Mouse (Mus musculus) stomach, embryonic 15.5 days (tissue): ENCODE measurements around the gene Zmynd8. TPM values are rescaled to one million over a fixed set of nuclear protein-coding genes. Genes with fewer than 3 reads are reported as not detected.

ENCODE experiments used
- ATAC-seq: fragments of 200-750 bp; cut with Nextera tagmentation; 2 replicates; pipeline ENCODE4 v1.8.0; 2017; ENCODE audit warnings: low read depth, moderate number of reproducible peaks, moderate TSS enrichment; ENCODE audit not compliant: insufficient read depth, low FRiP score
- H3K27ac ChIP-seq: fragments of 300-500 bp; sonication (generic); 2 replicates; pipeline ENCODE4 v1.5.1; 2015; ENCODE audit warnings: mild to moderate bottlenecking, inconsistent platforms
- H3K27me3 ChIP-seq: fragments of 300-500 bp; sonication (generic); replicated peaks from 2 replicates; pipeline ENCODE4 v1.6.1; 2015; ENCODE audit warnings: inconsistent platforms
- H3K36me3 ChIP-seq: fragments of 300-500 bp; sonication (generic); 2 replicates; pipeline ENCODE4 v1.6.1; 2015; ENCODE audit warnings: inconsistent platforms
- H3K4me1 ChIP-seq: fragments of 300-500 bp; sonication (generic); 2 replicates; pipeline ENCODE4 v1.6.1; 2015; ENCODE audit warnings: inconsistent platforms
- H3K4me2 ChIP-seq: fragments of 300-500 bp; sonication (generic); 2 replicates; pipeline ENCODE4 v1.6.1; 2015; ENCODE audit warnings: mild to moderate bottlenecking, inconsistent platforms
- H3K4me3 ChIP-seq: fragments of 300-500 bp; sonication (generic); replicated peaks from 2 replicates; pipeline ENCODE4 v1.5.1; 2015; ENCODE audit warnings: inconsistent platforms
- H3K9ac ChIP-seq: fragments of 300-500 bp; sonication (generic); 2 replicates; pipeline ENCODE4 v1.6.1; 2015; ENCODE audit warnings: inconsistent platforms
- H3K9me3 ChIP-seq: fragments of 300-500 bp; sonication (generic); 2 replicates; pipeline ENCODE4 v1.6.1; 2016; ENCODE audit warnings: inconsistent platforms
- WGBS: fragments of 180-500 bp; shearing (Covaris S2); methylation state at CpG from one replicate; pipeline ENCODE4 v1.1.7; 2015; 5-methylcytosine and 5-hydroxymethylcytosine counted together
- polyA plus RNA-seq: library from polyadenylated mRNA; unstranded; fragments of >200 nt; fragmentation: Nextera tagmentation; extraction: Ambion mirVana; gene quantifications from 2 replicates; pipeline ENCODE4 v1.2.1, GENCODE M21; 2015

Gene Zmynd8
- polyA plus RNA-seq, 1 experiment from 2014 or later: 54.5 TPM

DNA sequence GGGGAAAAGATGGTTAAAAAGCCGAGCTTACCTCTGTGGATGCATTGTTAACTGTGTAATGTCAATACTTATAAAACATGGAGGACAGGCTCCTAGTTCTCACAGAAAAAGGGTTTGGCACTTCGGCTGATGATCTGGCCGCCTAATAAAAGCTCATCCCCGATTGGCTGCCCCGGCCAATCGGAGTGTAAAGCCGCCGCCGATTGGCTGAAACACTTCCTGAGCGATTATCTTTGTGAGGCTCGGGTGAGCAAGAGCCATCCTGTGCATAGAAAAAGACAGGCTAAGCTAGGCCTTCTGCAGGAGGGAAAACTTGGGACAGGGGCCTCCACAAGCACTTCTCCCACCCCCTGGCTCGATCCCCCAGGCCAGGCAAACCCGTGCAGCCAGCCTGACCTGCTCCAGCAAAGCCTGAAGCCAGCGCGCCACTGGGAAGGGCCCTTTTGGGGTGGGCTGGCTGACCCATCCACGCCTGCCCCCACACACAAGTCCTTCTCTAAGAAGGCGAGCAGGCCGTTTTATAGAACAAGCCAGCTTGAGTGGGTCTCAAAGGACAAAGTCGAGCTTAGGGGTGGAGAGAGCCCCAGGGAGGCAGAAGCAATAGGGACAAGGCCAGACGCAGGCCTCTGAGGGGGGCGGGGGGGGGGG lies 14.1 kb downstream of the Zmynd8 start:
- peak; percentile 51 for ATAC-seq
- no peaks in the 10 kb centered on the region for H3K9me3 ChIP-seq
- H3K27me3 ChIP-seq: no peaks in the 10 kb centered on the region
- H3K27ac ChIP-seq: peak overlapping the region; percentile 100
- peak overlapping the region; percentile 71 for H3K4me2 ChIP-seq
- H3K4me1 ChIP-seq: peaks cover 88% of the 10 kb centered on the region
- H3K36me3 ChIP-seq: no peaks in the 10 kb centered on the region
- H3K4me3 ChIP-seq: peak overlapping the region; percentile 39
- peak overlapping the region; percentile 60 for H3K9ac ChIP-seq
- WGBS: 3% methylated on average over 20 of the region's 21 CpGs

DNA sequence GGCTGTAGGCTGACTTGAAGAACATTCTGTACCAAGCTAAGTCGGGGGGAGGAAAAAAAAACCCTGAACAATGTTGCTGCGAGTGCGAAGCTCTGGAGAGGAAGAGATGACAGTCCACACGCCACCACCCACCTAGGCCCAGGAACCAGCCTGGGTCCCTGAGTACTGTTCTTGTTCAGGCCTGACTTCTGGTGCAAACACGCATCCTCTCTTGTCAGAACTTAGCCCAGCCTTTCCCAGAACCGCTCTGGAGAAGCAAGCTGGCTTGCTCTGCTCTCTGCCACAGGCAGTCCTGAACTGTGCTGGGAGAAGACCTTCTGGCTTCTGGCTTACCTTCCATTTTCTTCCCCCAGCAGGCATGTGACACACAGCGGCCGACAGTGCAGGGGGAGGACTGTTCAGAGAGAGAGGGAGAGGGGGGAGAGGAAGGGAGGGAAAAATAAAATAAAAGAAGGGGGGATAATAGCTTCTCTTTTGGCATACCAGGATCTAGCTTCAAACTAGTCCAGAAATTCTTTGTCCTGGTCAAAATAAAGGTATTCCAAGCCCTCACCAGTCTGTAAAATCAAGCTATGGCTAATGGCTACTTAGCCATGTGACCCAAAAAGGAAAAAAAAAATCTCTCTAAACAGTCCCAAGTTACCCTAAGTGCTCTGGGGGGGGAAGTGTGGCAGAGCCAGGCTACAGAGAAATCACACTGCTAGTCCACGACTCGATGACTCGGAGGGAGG lies 14.8 kb downstream of the Zmynd8 start:
- Histone ChIP-seq H3K4me2 (peak overlapping the region; percentile 71), H3K27me3 (no peaks in the 10 kb centered on the region), H3K4me1 (peaks cover 90% of the 10 kb centered on the region), H3K4me3 (peak overlapping the region; percentile 39), H3K36me3 (no peaks in the 10 kb centered on the region), H3K27ac (peak overlapping the region; percentile 100), H3K9me3 (no peaks in the 10 kb centered on the region), H3K9ac (peak overlapping the region; percentile 30; the same call in 1 of the 2 replicates)
- 5% methylated on average over 11 of the region's 11 CpGs for WGBS
- ATAC-seq: no peak

DNA sequence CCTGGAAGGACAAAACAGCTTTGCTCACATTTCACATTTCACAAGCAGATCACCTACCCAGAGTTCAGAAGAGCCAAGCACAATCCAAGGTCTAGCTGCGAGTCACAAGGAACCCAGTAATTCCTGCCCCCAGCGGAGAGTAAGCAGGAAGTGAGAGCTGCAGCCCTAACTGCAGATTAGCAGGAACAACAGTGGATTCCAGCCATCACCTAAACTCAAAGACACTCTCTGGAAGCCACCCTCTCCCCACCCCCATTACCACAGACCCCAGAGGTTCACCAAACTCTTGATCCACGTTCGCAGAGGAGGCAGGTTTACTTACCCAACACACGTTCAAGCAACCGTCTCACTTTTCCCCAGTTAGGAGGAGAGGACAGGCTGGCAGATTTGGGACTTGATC lies 15.8 kb downstream of the Zmynd8 start:
- H3K9me3 ChIP-seq: no peaks in the 10 kb centered on the region
- H3K36me3 ChIP-seq: no peaks in the 10 kb centered on the region
- no peak overlapping the region for H3K9ac ChIP-seq
- H3K4me2 ChIP-seq: peak overlapping the region; percentile 71
- WGBS: 11% methylated on average over 6 of the region's 6 CpGs
- no peak for ATAC-seq
- peaks cover 88% of the 10 kb centered on the region for H3K4me1 ChIP-seq
- peak overlapping the region; percentile 39 for H3K4me3 ChIP-seq
- no peaks in the 10 kb centered on the region for H3K27me3 ChIP-seq
- peak overlapping the region; percentile 100 for H3K27ac ChIP-seq

DNA sequence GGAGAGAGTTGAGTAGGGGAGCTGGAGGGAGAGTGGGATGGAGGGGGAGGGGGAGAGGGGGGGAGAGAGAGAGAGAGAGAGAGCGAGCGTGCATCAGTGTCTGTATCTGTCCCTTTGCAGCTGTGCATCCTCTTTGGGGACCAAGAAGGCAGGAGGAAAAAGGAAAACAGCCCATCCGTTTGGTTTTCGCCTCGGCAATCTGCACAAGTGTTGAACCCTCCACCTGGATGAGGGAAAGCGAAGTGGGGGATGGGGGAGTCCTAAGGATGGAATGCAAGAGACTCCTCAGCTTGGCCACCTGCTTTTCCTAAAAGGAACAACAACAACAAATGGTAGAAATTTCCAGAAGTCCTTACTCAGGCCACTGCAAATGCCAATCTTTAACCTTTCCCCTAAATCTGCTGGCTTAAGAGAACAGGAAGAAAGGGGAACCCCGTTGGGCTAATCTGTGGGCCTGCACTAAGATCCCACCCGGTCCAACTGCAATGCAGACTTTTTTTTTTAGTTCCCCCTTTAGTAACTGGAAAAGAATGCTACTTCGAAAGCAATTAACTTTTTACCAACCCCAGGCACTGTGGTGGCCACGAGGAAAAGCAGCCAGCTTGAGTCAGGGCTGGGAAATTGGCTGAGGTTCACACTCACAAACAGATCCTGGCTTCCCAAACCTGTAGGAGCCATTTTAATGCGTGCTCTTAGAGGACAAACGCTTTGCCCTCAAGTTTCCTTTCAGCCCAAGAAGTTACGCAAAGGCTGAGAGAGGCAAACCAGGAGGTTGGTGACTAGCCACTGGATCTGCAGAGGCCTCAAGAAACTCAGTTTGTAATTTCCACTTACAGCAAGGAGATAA lies 17.0 kb downstream of the Zmynd8 start:
- Histone ChIP-seq H3K36me3 (no peaks in the 10 kb centered on the region), H3K27ac (peak overlapping the region; percentile 100), H3K9ac (peak overlapping the region; percentile 7; the same call in 1 of the 2 replicates), H3K4me3 (peak overlapping the region; percentile 39), H3K9me3 (no peaks in the 10 kb centered on the region), H3K4me1 (peaks cover 88% of the 10 kb centered on the region), H3K27me3 (no peaks in the 10 kb centered on the region), H3K4me2 (peak overlapping the region; percentile 71)
- 22% methylated on average over 13 of the region's 13 CpGs for WGBS
- ATAC-seq: no peak

DNA sequence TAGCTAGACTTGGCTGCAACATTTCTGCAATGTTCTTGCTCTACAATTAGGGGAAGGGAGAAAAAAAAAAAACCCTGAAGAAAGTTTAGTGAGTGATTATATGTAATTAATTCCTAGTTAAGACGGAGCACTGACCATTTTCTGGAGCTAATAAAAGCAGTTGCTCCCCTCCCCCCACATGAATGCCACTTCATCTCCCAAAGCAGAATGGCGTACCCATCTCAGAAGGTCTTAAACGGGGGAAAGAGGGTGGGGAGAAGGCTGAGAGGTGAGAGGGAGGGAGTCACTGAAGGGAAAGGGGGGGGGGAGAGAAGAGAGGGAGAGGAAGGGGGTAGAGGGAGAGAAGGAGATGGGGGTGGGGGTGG lies 17.6 kb downstream of the Zmynd8 start:
- H3K4me3 ChIP-seq: no peak overlapping the region
- no peaks in the 10 kb centered on the region for H3K27me3 ChIP-seq
- peak overlapping the region; percentile 100 for H3K27ac ChIP-seq
- WGBS: 29% methylated on average over 3 of the region's 3 CpGs
- no peak overlapping the region for H3K9ac ChIP-seq
- no peak for ATAC-seq
- H3K9me3 ChIP-seq: no peaks in the 10 kb centered on the region
- H3K36me3 ChIP-seq: no peaks in the 10 kb centered on the region
- peak overlapping the region; percentile 71; the same call in 1 of the 2 replicates for H3K4me2 ChIP-seq
- H3K4me1 ChIP-seq: peaks cover 88% of the 10 kb centered on the region

DNA sequence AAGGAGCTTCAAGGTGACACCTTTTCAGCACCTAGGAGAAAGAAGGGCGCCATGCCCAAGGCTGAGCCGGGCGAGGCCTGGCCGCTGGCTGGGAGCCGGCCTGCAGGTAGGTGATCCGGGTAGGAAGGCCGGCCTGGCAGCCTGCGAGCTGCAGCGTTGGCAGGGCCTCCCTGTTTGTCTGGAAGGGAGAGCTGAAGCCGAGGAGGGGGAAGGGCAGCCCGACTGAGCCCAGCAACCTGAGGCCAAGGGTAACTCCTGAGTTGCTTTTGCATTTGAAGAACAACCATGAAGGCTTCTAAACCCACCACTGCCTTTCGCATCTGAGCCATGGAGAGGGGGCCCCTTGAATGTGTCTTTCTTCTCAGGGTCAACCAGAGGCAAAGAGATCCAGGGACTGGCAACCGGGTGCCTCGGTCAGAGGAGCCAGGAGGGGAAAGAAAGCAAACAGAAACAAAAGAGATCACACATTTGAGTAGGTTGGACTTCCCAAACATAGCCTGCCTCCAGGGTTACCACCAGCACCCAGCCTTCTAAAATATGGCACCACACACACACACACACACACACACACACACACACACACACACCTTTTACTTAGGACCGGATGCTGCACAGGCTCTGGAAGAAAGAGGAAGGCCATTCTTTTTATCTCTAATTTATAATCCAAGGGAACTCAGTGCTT lies 18.2 kb downstream of the Zmynd8 start:
- Histone ChIP-seq H3K4me1 (peaks cover 88% of the 10 kb centered on the region), H3K4me3 (no peak overlapping the region; the same call in 1 of the 2 replicates)
- ATAC-seq: peak; percentile 44; the same call in 1 of the 2 replicates

DNA sequence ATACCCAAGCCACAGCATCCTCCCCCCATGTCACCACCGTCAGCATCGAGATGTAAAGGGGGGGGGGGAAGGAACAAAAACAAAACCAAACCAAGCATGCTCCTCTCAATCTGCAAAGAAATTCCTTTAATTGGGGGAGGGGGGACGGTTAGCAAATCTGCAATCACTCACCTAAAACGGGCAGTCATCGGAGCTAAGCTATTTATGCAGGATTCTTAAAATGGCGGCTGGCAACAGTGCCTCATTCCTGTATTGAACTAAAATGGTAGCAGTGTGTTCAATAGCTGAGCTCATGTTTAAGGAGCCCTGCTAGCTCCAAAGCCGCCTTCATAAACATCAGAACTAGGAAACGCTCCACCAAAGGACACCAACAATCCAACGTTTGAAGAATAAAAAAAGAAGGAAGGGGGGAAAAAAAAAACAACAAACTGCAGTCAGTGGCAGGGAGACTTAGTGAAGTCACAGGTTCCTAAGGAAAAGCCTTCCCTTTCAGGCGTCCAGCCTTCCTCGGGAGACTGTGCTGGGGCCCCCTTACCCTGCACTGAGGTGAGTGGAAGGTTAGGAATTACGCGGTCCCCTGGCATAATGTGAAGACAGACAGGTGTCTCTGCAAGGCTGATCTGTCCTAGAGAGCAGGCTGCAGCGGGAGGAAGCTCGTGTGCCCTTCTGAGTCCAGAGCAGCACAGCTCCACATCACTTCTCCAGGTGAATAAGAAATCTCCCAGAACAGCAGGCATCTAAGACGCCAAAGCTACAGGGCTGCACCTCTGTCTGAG lies 19.2 kb downstream of the Zmynd8 start:
- Histone ChIP-seq H3K9ac (no peak overlapping the region), H3K27me3 (no peaks in the 10 kb centered on the region), H3K4me3 (no peak overlapping the region), H3K4me2 (peak overlapping the region; percentile 71), H3K36me3 (no peaks in the 10 kb centered on the region), H3K27ac (peak overlapping the region; percentile 100), H3K4me1 (peaks cover 88% of the 10 kb centered on the region), H3K9me3 (no peaks in the 10 kb centered on the region)
- ATAC-seq: no peak
- 13% methylated on average over 16 of the region's 16 CpGs for WGBS

More for the DNA sequence above, 18.2 kb downstream of the Zmynd8 start:
- Histone ChIP-seq H3K27ac (peak overlapping the region; percentile 100), H3K36me3 (no peaks in the 10 kb centered on the region), H3K9me3 (no peaks in the 10 kb centered on the region), H3K9ac (no peak overlapping the region), H3K27me3 (no peaks in the 10 kb centered on the region), H3K4me2 (peak overlapping the region; percentile 71)
- 13% methylated on average over 15 of the region's 15 CpGs for WGBS

DNA sequence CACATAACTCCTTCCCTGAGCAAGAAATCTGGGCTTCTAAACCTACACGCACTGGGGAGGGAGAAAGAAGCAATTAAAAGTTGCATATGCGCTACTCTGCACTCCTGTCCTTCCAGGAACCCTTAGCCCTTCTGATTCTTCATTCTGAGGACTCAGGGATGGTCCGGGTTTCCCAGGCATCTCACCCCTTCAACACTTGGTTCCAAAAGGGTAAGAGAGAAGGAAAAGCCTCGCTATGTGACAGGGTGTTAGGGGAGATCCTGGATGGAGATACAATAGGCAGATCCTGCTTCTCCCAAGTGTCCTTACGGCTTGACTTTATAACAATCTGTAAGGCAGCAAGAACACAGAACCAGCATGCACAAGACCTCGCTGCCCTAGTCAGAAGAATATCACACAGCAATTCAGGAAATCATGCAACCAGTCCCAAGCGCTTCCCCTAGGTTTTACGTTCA lies 19.9 kb downstream of the Zmynd8 start:
- Histone ChIP-seq H3K27me3 (no peaks in the 10 kb centered on the region), H3K9ac (peak overlapping the region; percentile 14; the same call in 1 of the 2 replicates), H3K4me3 (no peak overlapping the region), H3K4me2 (peak overlapping the region; percentile 71), H3K4me1 (peaks cover 89% of the 10 kb centered on the region), H3K36me3 (0 out of 2 replicates have a peak, but pooled peaks cover 1% of the 10 kb centered on the region), H3K9me3 (no peaks in the 10 kb centered on the region), H3K27ac (peak overlapping the region; percentile 100)
- ATAC-seq: no peak
- 37% methylated on average over 8 of the region's 8 CpGs for whole genome bisulfite sequencing

DNA sequence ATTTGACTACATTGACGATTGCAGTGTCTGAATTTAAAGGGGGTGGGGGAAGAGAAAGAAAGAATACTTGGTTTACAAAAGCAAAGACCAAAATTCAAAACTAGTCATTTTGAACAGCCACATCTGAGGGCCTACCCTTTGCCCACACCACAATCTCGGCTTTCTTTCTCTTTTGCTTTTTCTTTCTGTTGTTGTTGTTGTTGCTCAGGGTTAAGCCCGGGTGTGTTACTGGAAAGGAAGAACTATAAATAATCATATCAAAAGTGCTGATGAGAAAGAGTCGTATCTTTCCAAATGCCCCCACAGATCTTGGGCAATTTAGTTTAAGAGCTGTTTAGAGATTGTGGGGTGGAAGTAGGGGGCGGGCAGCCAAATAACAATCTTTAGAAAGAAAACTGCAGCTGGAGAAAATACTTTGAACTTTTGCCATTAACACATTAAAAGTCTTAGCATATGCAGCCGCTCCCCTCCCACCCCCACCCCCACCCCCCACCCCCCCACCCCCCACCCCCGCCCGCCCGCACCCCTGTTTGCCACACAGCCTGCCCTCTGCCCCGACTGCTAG lies 20.7 kb downstream of the Zmynd8 start:
- peak overlapping the region; percentile 7; the same call in 1 of the 2 replicates for H3K27ac ChIP-seq
- H3K4me3 ChIP-seq: no peak overlapping the region
- peaks cover 93% of the 10 kb centered on the region for H3K4me1 ChIP-seq
- no peak overlapping the region for H3K9ac ChIP-seq
- peak overlapping the region; percentile 27; the same call in 1 of the 2 replicates for H3K4me2 ChIP-seq
- 0 out of 2 replicates have a peak, but pooled peaks cover 5% of the 10 kb centered on the region for H3K36me3 ChIP-seq
- ATAC-seq: no peak
- WGBS: 28% methylated on average over 10 of the region's 10 CpGs
- H3K27me3 ChIP-seq: no peaks in the 10 kb centered on the region
- H3K9me3 ChIP-seq: no peaks in the 10 kb centered on the region

DNA sequence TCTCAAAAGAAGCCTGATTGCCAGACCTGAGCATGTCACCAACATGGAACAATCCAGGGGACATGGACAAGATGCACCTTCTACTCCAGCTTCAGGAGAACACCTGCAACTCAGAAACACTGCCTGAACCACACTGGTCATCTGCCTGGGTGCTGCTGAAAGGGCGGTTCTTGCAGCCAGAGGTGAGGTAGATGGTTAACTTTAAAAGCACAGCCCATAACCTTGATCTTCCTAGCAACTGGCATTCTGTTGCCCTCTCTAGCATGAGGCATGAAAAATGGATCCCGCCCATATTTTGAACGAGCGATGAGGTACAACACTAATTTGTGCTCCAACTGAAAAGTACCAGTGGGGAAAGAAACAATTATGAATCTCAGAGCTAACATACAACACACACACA lies 21.6 kb downstream of the Zmynd8 start:
- ATAC-seq: no peak
- peaks cover 84% of the 10 kb centered on the region for H3K4me1 ChIP-seq
- 0 out of 2 replicates have a peak overlapping the region, but pooled peaks have one; percentile 9 for H3K27ac ChIP-seq
- no peaks in the 10 kb centered on the region for H3K27me3 ChIP-seq
- no peak overlapping the region for H3K4me3 ChIP-seq
- H3K36me3 ChIP-seq: 0 out of 2 replicates have a peak, but pooled peaks cover 5% of the 10 kb centered on the region
- no peak overlapping the region for H3K9ac ChIP-seq
- H3K9me3 ChIP-seq: no peaks in the 10 kb centered on the region
- H3K4me2 ChIP-seq: no peak overlapping the region
- 65% methylated on average over 4 of the region's 4 CpGs for WGBS
